Comparison of ENCODE assay signal across 16 mouse cellular contexts in the genomic region with DNA sequence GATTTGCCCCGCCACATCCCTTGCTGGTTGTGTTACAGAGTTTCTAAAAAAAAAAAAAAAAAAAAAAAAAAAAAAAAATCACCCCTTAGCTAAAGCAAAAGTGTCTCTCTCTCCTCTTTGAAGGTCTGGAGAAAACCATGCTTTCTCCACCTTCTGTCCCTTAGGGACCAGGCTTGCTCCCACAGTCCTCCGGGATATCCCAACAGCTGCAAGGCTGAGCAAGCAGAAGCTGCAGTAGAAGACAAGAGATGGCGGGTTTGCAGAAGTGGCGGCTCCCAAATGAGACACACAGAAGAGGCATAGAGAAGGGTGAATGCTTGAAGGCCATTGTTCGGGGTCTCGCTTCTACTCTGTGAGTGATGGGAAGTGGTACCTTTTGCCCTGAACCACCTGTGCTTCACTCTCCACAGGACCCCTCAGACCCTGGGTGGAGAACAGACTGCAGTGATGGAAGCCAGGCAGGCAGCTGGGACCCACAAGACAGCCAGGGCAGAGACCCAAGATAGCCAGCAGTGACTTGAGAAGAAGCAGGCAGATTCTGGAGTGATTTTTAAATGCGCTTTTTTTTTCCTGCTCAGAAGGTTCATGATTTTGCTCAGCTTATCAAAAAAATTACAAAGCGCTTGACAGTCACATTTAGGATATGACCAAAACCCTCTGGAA. TPM values are rescaled to one million over a fixed set of nuclear protein-coding genes. Genes with fewer than 3 reads are reported as not detected.
"Had no signal": no experiment of that assay in that cellular context is flagged by ENCODE, and none has a peak within 500 bp of the region (broad histone marks: within the 10 kb centered on the region; RNA-seq: fewer than 3 reads in every experiment).

No protein-coding gene starts in this region.

- H3K27me3 ChIP-seq: intestine, embryonic 15.5 days; liver, embryonic 15.5 days; neural tube, embryonic 13.5 days; stomach, embryonic 15.5 days had no signal

- H3K4me2 ChIP-seq: intestine, embryonic 15.5 days; liver, embryonic 11.5 days; liver, embryonic 15.5 days; neural tube, embryonic 13.5 days; stomach, embryonic 15.5 days had no signal

- H3K4me3 ChIP-seq: intestine, embryonic 15.5 days; layer of hippocampus, adult 2 months; limb, embryonic 10.5 days; liver, embryonic 15.5 days; midbrain, embryonic 10.5 days; neural tube, embryonic 13.5 days; stomach, embryonic 15.5 days had no signal

- ATAC-seq: intestine, embryonic 15.5 days; midbrain, embryonic 16.5 days had no signal

- DNase-seq: kidney, adult 18-20 months; kidney, postnatal 10 days; kidney, postnatal 4 days; retina, postnatal 1 day; thymus, adult 2 months; thymus, postnatal 25 days had no signal

- H3K9me3 ChIP-seq: intestine, embryonic 15.5 days; limb, embryonic 10.5 days; liver, embryonic 15.5 days; midbrain, embryonic 10.5 days; neural tube, embryonic 13.5 days; stomach, embryonic 15.5 days had no signal

- H3K9ac ChIP-seq: intestine, embryonic 15.5 days; liver, embryonic 15.5 days; neural tube, embryonic 13.5 days; stomach, embryonic 15.5 days had no signal

- H3K4me1 ChIP-seq: intestine, embryonic 15.5 days; limb, embryonic 10.5 days; liver, embryonic 15.5 days; midbrain, embryonic 10.5 days; neural tube, embryonic 13.5 days; stomach, embryonic 15.5 days had no signal

- H3K27ac ChIP-seq: intestine, embryonic 15.5 days; layer of hippocampus, adult 2 months; limb, embryonic 10.5 days; liver, embryonic 15.5 days; midbrain, embryonic 10.5 days; neural tube, embryonic 13.5 days; stomach, embryonic 15.5 days had no signal

- H3K36me3 ChIP-seq: intestine, embryonic 15.5 days; limb, embryonic 10.5 days; liver, embryonic 15.5 days; midbrain, embryonic 10.5 days; neural tube, embryonic 13.5 days; stomach, embryonic 15.5 days had no signal

RNA-seq across cellular contexts. Expression of gene Lgi2, which starts 39.8 kb away (rescaled TPM):
- total RNA-seq: megakaryocyte, adult 5-6 weeks had no signal

RNA-seq across cellular contexts. Expression of gene Ccdc149, which starts 55.1 kb away (rescaled TPM):
- total RNA-seq: megakaryocyte, adult 5-6 weeks had no signal
